Mouse (Mus musculus) lung, postnatal 0 days (tissue): ENCODE measurements around the gene Rbms1.

ENCODE experiments used
- CTCF ChIP-seq: IDR thresholded peaks from 2 replicates; pipeline ENCODE4 v1.5.1; 2016; ENCODE audit warnings: antibody characterized with exemption, mild to moderate bottlenecking
- EP300 ChIP-seq: IDR thresholded peaks from 2 replicates; pipeline ENCODE4 v1.6.1; 2016; ENCODE audit warnings: antibody characterized with exemption, mild to moderate bottlenecking, control low read depth

- TF ChIP-seq CTCF (no peak), EP300 (no peak)
These were observed 51.3 kb downstream of the Rbms1 start for GRCm38 (mm10) chr2:60911716-60912115.
